Mouse (Mus musculus) megakaryocyte, embryonic 14.5 days (primary cell): ENCODE data around the gene Mest. TPM values are rescaled to one million over a fixed set of nuclear protein-coding genes. Genes with fewer than 3 reads are reported as not detected.

Experiments
- H3K27me3 ChIP-seq: replicated peaks from 2 replicates; pipeline ENCODE3; 2012; ENCODE audit warnings: inconsistent platforms
- H3K36me3 ChIP-seq: replicated peaks from 2 replicates; pipeline ENCODE3; 2012; ENCODE audit warnings: low read length, inconsistent platforms, mixed read lengths
- H3K4me1 ChIP-seq: 2 replicates; pipeline ENCODE4 v1.6.1; 2012; ENCODE audit warnings: inconsistent platforms
- H3K4me3 ChIP-seq: replicated peaks from 2 replicates; pipeline ENCODE3; 2012; ENCODE audit warnings: moderate library complexity, mild to moderate bottlenecking, inconsistent platforms
- H3K9me3 ChIP-seq: 2 replicates; pipeline ENCODE4 v1.6.1; 2012; ENCODE audit warnings: inconsistent platforms
- FLI1 ChIP-seq: IDR thresholded peaks from 2 replicates; pipeline ENCODE4 v1.6.1; 2012; ENCODE audit warnings: low read length, inconsistent platforms, mixed read lengths
- GATA1 ChIP-seq: IDR thresholded peaks from 3 replicates; pipeline ENCODE4 v1.6.1; 2012; ENCODE audit warnings: mixed read lengths, low read length, inconsistent platforms, borderline replicate concordance
- polyA plus RNA-seq: library from polyadenylated mRNA; stranded (reverse); fragments of >175 nt; gene quantifications from 2 replicates; pipeline ENCODE4 v1.2.3, GENCODE M21; 2012; ENCODE audit warnings: low replicate concordance; ENCODE audit not compliant: insufficient read depth

Gene Mest
- polyA plus RNA-seq, 1 experiment, result 48.4 TPM

DNA sequence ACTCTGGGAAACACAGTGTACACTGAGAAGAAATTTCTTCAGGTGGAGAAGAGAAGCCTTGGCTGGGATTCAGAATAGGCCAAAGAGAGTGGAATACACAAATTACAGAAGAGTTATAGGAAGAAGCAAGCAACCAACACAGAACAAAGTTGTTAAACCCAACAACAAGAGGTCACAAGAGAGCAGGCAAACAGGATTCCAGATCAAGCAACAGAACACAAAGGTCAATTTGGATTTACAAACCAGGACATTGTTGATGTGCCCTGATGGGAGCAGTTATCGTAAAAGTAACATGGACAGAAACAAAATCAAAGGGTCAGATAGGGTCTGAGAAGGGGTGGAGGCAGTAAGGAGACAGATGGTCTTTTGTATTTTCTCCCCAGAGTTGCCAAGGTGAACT is 38.8 kb upstream of the Mest start:
- peaks cover 43% of the 10 kb centered on the region for H3K4me1 ChIP-seq
- no peak overlapping the region for H3K4me3 ChIP-seq
- peaks cover 25% of the 10 kb centered on the region for H3K36me3 ChIP-seq
- no peaks in the 10 kb centered on the region for H3K9me3 ChIP-seq
- H3K27me3 ChIP-seq, result no peaks in the 10 kb centered on the region
- TF ChIP-seq FLI1 (no peak), GATA1 (no peak)

DNA sequence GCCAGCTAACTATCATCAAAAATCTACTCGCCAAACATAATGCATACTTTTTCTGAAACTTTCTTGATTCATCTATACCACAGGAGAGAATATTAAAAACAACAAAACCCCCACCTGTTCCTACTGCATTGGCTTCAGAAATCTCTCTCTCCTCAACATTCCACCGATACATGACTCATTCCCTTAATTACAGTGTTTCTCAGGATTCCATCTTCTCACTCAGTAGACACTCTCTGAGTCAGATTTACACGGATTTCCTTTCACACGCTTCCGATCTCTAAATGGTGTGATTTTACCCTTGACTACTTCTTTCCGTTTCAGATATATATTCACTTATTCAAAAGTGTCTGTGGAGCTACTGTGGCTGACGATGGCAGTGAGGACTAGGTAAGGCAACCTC is 36.1 kb upstream of the Mest start:
- Histone ChIP-seq H3K36me3 (peaks cover 15% of the 10 kb centered on the region), H3K4me3 (no peak overlapping the region), H3K9me3 (no peaks in the 10 kb centered on the region), H3K27me3 (no peaks in the 10 kb centered on the region), H3K4me1 (peaks cover 47% of the 10 kb centered on the region)
- TF ChIP-seq FLI1 (no peak), GATA1 (no peak)

DNA sequence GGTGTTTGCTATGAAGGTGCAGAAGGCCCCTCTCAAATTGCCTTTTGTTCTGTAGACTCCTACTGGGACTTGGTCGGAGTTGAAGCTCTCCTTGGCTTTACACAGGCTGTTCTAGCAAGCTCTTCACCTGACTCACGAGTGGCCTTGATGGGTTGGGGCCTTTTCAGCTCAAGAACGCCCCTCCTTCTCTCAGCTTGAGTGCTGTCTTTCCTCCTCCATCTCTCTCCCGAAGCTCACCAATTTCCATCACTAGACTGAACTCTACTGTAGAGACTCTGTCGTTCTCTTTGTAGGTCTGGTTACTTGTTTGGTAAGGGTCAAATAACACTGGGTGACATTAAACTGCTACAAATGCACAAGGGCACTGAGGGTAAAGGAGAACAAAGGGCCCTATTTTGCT is 30.5 kb upstream of the Mest start:
- TF ChIP-seq GATA1, result no peak
- H3K27me3 ChIP-seq, result no peaks in the 10 kb centered on the region
- H3K4me1 ChIP-seq, result peaks cover 35% of the 10 kb centered on the region
- peaks cover 2% of the 10 kb centered on the region for H3K36me3 ChIP-seq
- H3K9me3 ChIP-seq, result no peaks in the 10 kb centered on the region
- peak overlapping the region; percentile 95 for H3K4me3 ChIP-seq

DNA sequence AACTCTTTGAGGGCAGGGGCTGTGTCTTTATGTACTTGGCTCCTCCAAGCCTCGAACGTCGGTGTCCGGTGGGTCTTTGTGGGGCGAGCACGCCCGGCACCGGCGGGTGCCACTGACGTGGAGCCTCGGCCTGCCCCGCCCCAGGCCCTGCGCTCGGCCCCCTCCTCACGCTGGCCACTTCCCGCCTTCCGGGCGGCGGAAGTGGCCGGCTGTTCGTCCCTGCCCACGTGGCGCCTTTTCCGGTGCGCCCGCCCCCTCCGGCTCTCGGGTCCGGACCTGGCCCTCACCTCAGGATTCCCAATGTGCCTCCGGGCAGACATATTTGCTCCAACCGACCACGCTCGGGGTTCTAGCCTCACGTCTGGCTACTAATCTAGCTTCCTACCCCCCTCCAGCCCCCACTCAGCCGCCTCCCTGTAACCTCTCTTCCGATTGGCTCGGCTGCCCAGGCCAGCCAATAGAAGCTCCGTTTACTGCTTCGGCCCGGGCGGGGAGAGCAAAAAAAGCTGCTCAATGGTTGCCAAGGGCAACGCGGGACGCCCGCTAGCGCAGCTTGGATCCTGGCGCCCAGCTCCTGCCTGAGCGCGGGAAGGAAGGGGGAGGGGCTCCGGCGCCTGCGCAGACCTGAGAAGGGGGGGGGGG is 29.9 kb upstream of the Mest start, which contains the start of gene Cep41:
TSS of gene Cep41 (minus strand) at position 400 of the 642 bp plus-strand sequence.
- Histone ChIP-seq H3K4me3 (peak within 1 kb of the TSS; percentile 95), H3K27me3 (no peaks in the 10 kb centered on the region), H3K9me3 (no peaks in the 10 kb centered on the region), H3K36me3 (no peaks in the 10 kb centered on the region), H3K4me1 (peaks cover 31% of the 10 kb centered on the region)
- TF ChIP-seq FLI1 (peak; percentile 46; the same call in 1 of the 2 replicates), GATA1 (no peak)

DNA sequence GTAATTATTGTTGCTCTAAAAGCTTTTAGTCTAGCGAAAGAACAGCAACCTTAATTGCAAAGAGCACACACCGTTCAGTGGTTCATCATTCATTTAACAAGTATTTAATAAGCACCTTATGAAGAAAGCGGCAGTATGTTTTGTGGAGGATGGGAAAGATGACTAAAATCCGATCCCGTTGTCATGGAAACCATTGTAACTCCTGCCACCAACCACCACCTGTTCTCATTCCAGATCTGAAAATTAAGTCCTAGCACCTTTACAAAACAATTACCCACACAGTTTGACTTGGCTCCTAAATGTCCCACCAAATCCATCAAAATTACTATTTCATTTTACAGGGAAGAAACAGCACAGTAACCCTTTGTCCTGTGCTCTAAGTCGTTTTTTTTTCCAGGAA is 29.1 kb upstream of the Mest start:
- peak overlapping the region; percentile 95 for H3K4me3 ChIP-seq
- TF ChIP-seq GATA1 (no peak), FLI1 (no peak)

DNA sequence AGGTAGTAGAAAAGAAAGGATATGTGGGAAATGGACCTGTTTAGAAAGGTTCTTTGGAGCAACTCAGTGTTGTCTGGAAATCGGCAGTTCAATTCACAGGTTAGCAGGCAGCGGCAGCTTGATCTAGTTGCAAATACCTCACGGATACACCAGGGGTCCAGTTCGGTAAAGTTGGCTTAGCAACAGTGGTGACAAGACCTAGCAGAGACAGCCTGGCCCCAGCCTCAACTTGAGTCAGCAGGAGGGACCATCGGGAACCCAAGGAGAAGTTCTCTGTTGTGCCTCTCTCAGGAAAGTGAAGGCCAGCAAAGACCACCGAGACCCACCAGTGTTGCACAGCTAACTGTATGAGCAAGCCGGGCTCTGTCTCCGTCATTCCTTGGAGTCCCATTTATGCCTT is 28.2 kb upstream of the Mest start:
- no peak overlapping the region for H3K4me3 ChIP-seq
- no peaks in the 10 kb centered on the region for H3K27me3 ChIP-seq
- TF ChIP-seq GATA1 (no peak), FLI1 (no peak)
- H3K36me3 ChIP-seq, result no peaks in the 10 kb centered on the region
- H3K9me3 ChIP-seq, result no peaks in the 10 kb centered on the region
- peaks cover 41% of the 10 kb centered on the region for H3K4me1 ChIP-seq

More for the DNA sequence above, 29.1 kb upstream of the Mest start:
- Histone ChIP-seq H3K27me3 (no peaks in the 10 kb centered on the region), H3K9me3 (no peaks in the 10 kb centered on the region), H3K4me1 (peaks cover 34% of the 10 kb centered on the region), H3K36me3 (no peaks in the 10 kb centered on the region)

DNA sequence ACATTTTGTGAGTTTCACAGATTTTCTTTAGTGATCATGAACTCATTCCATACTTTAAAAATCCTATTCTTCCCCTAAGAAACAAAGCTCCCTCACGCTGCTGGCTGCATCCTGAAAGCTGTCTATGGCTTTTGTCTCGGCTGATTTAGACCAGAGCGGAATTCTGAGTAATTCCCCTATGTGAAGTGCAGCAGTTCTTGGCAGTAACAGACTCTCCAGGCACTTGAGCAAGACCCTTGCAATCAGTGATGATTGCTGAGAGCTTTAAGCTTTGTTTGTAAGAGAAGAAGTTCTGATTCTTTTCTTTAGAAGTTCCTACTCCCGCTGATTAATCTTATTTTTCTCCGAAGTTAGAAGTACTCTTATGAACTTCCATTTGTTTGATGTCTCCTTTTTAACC is 25.9 kb upstream of the Mest start:
- Histone ChIP-seq H3K9me3 (no peaks in the 10 kb centered on the region), H3K27me3 (no peaks in the 10 kb centered on the region), H3K36me3 (no peaks in the 10 kb centered on the region), H3K4me3 (no peak overlapping the region), H3K4me1 (peaks cover 28% of the 10 kb centered on the region)
- no peak for TF ChIP-seq GATA1
- no peak for TF ChIP-seq FLI1

DNA sequence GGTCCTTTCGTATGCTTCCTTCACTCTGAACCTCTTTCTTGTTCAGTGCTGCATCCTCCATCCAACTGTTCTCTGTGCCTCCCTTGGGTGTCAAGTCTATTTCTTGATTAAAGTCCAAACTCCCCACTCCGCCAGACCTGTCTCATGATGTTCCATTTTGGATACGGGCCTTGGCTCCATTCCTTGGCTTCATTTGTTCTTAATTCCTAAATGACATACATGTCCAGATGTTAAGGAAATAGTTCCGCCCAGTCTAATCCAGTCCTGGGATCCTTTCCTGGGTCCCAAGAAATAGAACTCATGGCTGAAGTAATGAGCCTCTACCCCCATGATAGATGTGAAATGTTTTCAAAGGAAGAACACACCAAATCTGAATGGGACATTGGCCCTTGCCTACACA is 25.3 kb upstream of the Mest start:
- Histone ChIP-seq H3K9me3 (no peaks in the 10 kb centered on the region), H3K27me3 (no peaks in the 10 kb centered on the region), H3K4me3 (no peak overlapping the region), H3K36me3 (no peaks in the 10 kb centered on the region), H3K4me1 (peaks cover 22% of the 10 kb centered on the region)
- no peak for TF ChIP-seq FLI1
- no peak for TF ChIP-seq GATA1

DNA sequence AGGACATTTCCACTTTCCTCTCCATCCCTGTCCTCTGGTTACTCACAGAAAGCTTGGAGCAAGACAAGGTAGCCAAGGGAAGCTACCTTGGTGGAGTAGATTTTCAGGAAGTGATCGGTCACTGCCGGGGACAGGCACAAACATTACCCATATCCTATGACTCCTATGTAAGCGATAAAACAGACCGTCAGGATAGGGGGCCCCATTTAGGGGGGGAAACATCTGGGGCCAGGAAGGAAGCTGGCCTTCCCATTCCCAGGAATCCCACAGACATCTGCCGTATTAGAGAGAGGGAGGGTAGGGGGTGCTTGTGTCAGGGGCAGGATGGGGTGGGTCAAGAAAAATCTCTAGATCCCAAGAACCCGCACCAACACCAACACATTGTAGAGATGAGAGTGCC is 23.2 kb upstream of the Mest start:
- no peak for TF ChIP-seq GATA1
- no peak for TF ChIP-seq FLI1
- Histone ChIP-seq H3K36me3 (no peaks in the 10 kb centered on the region), H3K4me1 (peaks cover 25% of the 10 kb centered on the region), H3K4me3 (peak overlapping the region; percentile 78), H3K27me3 (peaks cover 3% of the 10 kb centered on the region), H3K9me3 (no peaks in the 10 kb centered on the region)

DNA sequence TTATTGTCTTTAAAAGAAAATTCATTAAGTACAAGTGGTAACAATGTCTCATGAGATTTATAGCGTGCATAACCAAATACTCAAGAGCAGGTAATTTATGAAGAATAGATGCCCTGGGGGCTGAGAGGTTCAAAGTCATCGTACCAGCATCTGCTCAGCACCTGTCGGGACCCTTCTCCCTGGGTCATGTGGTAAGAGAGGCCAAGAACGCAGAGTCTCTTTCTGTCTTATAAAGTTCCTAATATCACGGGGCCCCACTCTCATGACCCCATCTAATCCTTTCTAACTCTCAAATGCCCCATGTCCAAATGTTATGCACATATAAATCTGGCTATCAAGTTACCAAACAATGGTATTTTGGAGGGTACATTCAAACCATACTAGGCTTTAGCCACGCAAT is 20.5 kb upstream of the Mest start:
- Histone ChIP-seq H3K36me3 (no peaks in the 10 kb centered on the region), H3K27me3 (peaks cover 3% of the 10 kb centered on the region), H3K4me3 (no peak overlapping the region), H3K9me3 (no peaks in the 10 kb centered on the region), H3K4me1 (peaks cover 27% of the 10 kb centered on the region)
- TF ChIP-seq FLI1, result no peak

DNA sequence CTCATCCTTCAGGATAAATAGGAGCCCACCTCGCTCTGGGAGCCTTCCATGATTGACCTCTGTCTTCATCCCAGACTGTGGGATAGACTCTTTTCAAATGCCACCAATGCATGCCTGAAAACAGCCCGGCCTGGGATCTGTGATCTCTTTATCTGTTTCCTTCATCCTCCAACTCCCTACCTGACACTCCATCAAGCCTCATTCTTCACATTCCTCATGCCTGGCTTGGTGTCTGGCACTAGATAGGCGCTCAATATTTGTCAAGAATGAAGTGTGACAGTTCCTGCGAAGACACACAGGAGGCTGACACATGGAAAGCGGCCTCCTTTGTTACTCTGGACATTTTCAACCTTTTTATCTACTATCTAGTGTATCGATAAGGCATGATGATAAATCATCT is 19.9 kb upstream of the Mest start:
- Histone ChIP-seq H3K4me1 (peaks cover 27% of the 10 kb centered on the region), H3K27me3 (peaks cover 3% of the 10 kb centered on the region), H3K36me3 (no peaks in the 10 kb centered on the region), H3K9me3 (no peaks in the 10 kb centered on the region), H3K4me3 (no peak overlapping the region)
- no peak for TF ChIP-seq FLI1
- TF ChIP-seq GATA1, result no peak
